Mouse (Mus musculus) small intestine, adult 2 months (tissue): Measurements from ENCODE around the gene Rln1.

Experiments used
- CTCF ChIP-seq: fragments of 200-500 bp; IDR thresholded peaks from 2 replicates; pipeline ENCODE4 v1.5.1; 2012; ENCODE audit warnings: low read depth, mild to moderate bottlenecking, control low read depth, inconsistent platforms, low read length, moderate library complexity, mixed read lengths; ENCODE audit not compliant: insufficient replicate concordance, insufficient read length; ENCODE audit errors: extremely low read depth
- POLR2A ChIP-seq: fragments of 200-500 bp; IDR thresholded peaks from 2 replicates; pipeline ENCODE4 v1.6.1; 2012; ENCODE audit warnings: low read depth, mild to moderate bottlenecking, control low read depth, inconsistent platforms, low read length, moderate library complexity

DNA sequence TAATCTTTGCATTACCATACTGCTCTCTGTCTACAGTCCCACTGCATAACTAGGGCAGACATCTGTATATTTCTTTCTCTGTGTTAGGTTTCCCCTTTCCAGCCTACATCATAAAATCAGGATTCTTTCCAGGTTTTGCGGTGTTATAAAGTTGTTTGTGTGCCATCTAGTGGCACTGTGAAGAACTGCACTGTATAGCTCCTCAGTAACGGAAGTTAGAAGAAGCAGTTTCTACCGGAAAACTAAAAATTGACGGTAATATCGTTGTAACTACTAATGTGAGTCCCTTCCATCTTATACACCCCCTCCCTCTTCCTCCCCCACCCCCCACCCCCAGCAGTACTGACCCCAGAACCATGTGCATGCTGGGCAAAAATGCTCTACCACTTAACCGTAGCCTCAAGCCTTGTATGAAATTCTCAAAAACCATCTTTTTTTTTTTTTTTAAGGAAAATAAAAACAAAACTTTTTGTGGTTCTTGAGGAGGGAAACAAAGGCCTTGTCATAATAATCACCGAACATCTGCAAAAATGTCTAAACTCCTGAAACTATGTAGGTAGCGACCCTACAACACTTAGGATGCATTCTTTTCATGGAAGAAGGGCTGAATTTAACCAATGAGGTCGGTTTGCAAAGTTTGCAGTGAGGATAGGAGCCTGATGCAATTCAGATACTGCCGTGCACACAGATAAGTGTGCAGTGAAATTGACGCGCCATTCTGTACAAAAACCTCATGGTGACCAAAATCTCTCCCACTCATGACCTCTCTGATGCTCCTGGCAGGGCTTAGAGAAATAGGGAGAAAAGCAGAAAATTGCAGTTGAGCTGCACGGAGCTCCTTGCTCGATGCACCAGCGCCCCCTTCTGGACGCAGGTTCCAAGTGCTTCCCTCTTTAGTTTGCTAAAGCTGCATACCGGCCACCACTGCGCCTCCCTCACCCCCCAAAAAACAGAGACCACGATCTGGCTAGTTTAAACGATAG is 20.7 kb upstream of the Rln1 start:
- peak; percentile 99 for TF ChIP-seq CTCF
- TF ChIP-seq POLR2A = no peak
